Mouse (Mus musculus) thymus, adult 2 months (tissue): ENCODE measurements around the gene Celf3.

Experiments used
- CTCF ChIP-seq: fragments of 200-500 bp; IDR thresholded peaks from 2 replicates; pipeline ENCODE4 v1.5.1; 2012; ENCODE audit warnings: mild to moderate bottlenecking, control low read depth, low read length, moderate library complexity, borderline replicate concordance; ENCODE audit not compliant: control insufficient read depth, poor library complexity, insufficient read depth; ENCODE audit errors: extremely low read depth
- POLR2A ChIP-seq: fragments of 200-500 bp; IDR thresholded peaks from 2 replicates; pipeline ENCODE4 v1.6.1; 2012; ENCODE audit warnings: mild to moderate bottlenecking, low read length, control low read depth, moderate library complexity; ENCODE audit not compliant: control insufficient read depth, poor library complexity, insufficient read depth; ENCODE audit errors: extremely low read depth

DNA sequence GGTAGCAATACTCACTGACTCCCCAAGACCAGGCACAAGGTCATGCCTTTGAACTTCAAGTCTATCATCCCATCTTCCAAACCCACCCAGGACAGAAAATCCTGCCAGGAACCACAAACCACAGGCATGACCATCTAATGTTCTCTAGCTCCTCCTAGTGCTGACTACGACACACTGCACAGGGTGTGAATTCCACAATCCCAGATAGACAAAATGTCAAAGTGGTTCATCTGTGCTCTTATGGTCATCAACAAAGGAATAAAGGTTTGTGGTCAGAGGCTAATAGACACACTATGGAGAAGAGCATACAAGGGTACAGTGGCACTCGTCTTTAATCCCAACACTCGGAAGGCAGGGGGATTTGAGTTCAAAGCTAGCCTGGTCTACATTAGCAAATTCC lies 24.1 kb downstream of the Celf3 start:
- TF ChIP-seq POLR2A: no peak
- TF ChIP-seq CTCF: no peak
